Mouse (Mus musculus) adrenal gland, postnatal 10 days (tissue): ENCODE data around the gene Dnah7c. TPM values are rescaled to one million over a fixed set of nuclear protein-coding genes. Genes with fewer than 3 reads are reported as not detected.
"Not testable (repeated sequence)": the region's sequence is repeated elsewhere in the genome, so short reads cannot be mapped to it uniquely, and the experiment has no call there.

Experiments used
- DNase-seq: peaks from one replicate; pipeline ENCODE4 v3.0.0; 2021; ENCODE audit warnings: mixed read lengths
- long read RNA-seq, 2 experiments: library from polyadenylated mRNA; stranded (forward); transcript quantifications; one replicate each; pipeline ENCODE4 v2.0.0; 2021
- total RNA-seq, 2 experiments: library from RNA; stranded (reverse); gene quantifications; 2 replicates each; pipeline ENCODE4 v1.2.3; 2021

Gene Dnah7c
- total RNA-seq = under 1 TPM; 0.09 to 0.12 TPM
- long read RNA-seq, experiment 1 = 0 reads
- long read RNA-seq, experiment 2 = 0 reads

- DNase-seq = peak; percentile 16
Measured at GRCm38 (mm10) chr1:46425137-46425925, at the start of gene Dnah7c. Gene Dnah7c, plus strand, starts transcription at chr1:46425592.

- DNase-seq = not testable (repeated sequence)
Measured at GRCm38 (mm10) chr1:46380641-46381040, 44.8 kb upstream of the Dnah7c start.

GRCm38 (mm10) chr1:46394681-46395297 lies 30.6 kb upstream of the Dnah7c start:
- not testable (repeated sequence) for DNase-seq

GRCm38 (mm10) chr1:46408324-46409115 lies 16.9 kb upstream of the Dnah7c start:
- peak; percentile 29 for DNase-seq

GRCm38 (mm10) chr1:46414798-46415197 lies 10.6 kb upstream of the Dnah7c start:
- DNase-seq = not testable (repeated sequence)

GRCm38 (mm10) chr1:46416946-46417345 lies 8.4 kb upstream of the Dnah7c start:
- not testable (repeated sequence) for DNase-seq

GRCm38 (mm10) chr1:46418966-46419365 lies 6.4 kb upstream of the Dnah7c start:
- not testable (repeated sequence) for DNase-seq

- no peak for DNase-seq
Measured at GRCm38 (mm10) chr1:46428401-46428800, 3.0 kb downstream of the Dnah7c start.

- DNase-seq = not testable (repeated sequence)
Measured at GRCm38 (mm10) chr1:46514671-46515070, 89.3 kb downstream of the Dnah7c start.

GRCm38 (mm10) chr1:46521032-46521431 lies 95.6 kb downstream of the Dnah7c start:
- DNase-seq = no peak

GRCm38 (mm10) chr1:46526537-46526936 lies 101.1 kb downstream of the Dnah7c start:
- not testable (repeated sequence) for DNase-seq

- no peak for DNase-seq
Measured at GRCm38 (mm10) chr1:46544812-46545421, 119.5 kb downstream of the Dnah7c start.

GRCm38 (mm10) chr1:46580385-46580784 lies 155.0 kb downstream of the Dnah7c start:
- DNase-seq = peak; percentile 5

GRCm38 (mm10) chr1:46593826-46594225 lies 168.4 kb downstream of the Dnah7c start:
- not testable (repeated sequence) for DNase-seq

- not testable (repeated sequence) for DNase-seq
Measured at GRCm38 (mm10) chr1:46596343-46596742, 171.0 kb downstream of the Dnah7c start.

GRCm38 (mm10) chr1:46620331-46620730 lies 194.9 kb downstream of the Dnah7c start:
- no peak for DNase-seq

- not testable (repeated sequence) for DNase-seq
Measured at GRCm38 (mm10) chr1:46625914-46626313, 200.5 kb downstream of the Dnah7c start.

- DNase-seq = not testable (repeated sequence)
Measured at GRCm38 (mm10) chr1:46649821-46650220, 224.4 kb downstream of the Dnah7c start.

GRCm38 (mm10) chr1:46652721-46653120 lies 227.3 kb downstream of the Dnah7c start:
- DNase-seq = not testable (repeated sequence)

GRCm38 (mm10) chr1:46724810-46725209 lies 299.4 kb downstream of the Dnah7c start:
- DNase-seq = not testable (repeated sequence)

GRCm38 (mm10) chr1:46725266-46725665 lies 299.9 kb downstream of the Dnah7c start:
- no peak for DNase-seq

- not testable (repeated sequence) for DNase-seq
Measured at GRCm38 (mm10) chr1:46725719-46726118, 300.3 kb downstream of the Dnah7c start.
